Mouse (Mus musculus) heart, embryonic 15.5 days (tissue): ENCODE results near the gene Cygb. TPM values are rescaled to one million over a fixed set of nuclear protein-coding genes. Genes with fewer than 3 reads are reported as not detected.

ENCODE experiments used
- ATAC-seq: fragments of 200-750 bp; cut with Nextera tagmentation; replicated peaks from 2 replicates; pipeline ENCODE4 v1.8.0; 2017; ENCODE audit warnings: low read depth, moderate TSS enrichment; ENCODE audit not compliant: insufficient number of reproducible peaks, insufficient read depth, low FRiP score
- H3K27ac ChIP-seq: fragments of 300-500 bp; sonication (generic); 2 replicates; pipeline ENCODE4 v1.5.1; 2015; ENCODE audit warnings: mild to moderate bottlenecking, inconsistent platforms
- H3K27me3 ChIP-seq: fragments of 300-500 bp; sonication (generic); 2 replicates; pipeline ENCODE4 v1.6.1; 2015; ENCODE audit warnings: inconsistent platforms
- H3K36me3 ChIP-seq: fragments of 300-500 bp; sonication (generic); 2 replicates; pipeline ENCODE4 v1.6.1; 2015; ENCODE audit warnings: mild to moderate bottlenecking, inconsistent platforms
- H3K4me1 ChIP-seq: fragments of 300-500 bp; sonication (generic); replicated peaks from 2 replicates; pipeline ENCODE4 v1.6.1; 2015; ENCODE audit warnings: inconsistent platforms
- H3K4me2 ChIP-seq: fragments of 300-500 bp; sonication (generic); 2 replicates; pipeline ENCODE4 v1.6.1; 2015; ENCODE audit warnings: inconsistent platforms, mild to moderate bottlenecking, moderate library complexity
- H3K4me3 ChIP-seq: fragments of 300-500 bp; sonication (generic); 2 replicates; pipeline ENCODE4 v1.5.1; 2015; ENCODE audit warnings: mild to moderate bottlenecking, inconsistent platforms
- H3K9ac ChIP-seq: fragments of 300-500 bp; sonication (generic); 2 replicates; pipeline ENCODE4 v1.6.1; 2015; ENCODE audit warnings: mild to moderate bottlenecking, inconsistent platforms
- H3K9me3 ChIP-seq: fragments of 300-500 bp; sonication (generic); replicated peaks from 2 replicates; pipeline ENCODE4 v1.6.1; 2016; ENCODE audit warnings: inconsistent platforms
- WGBS: fragments of 180-500 bp; shearing (Covaris S2); methylation state at CpG from one replicate; pipeline ENCODE4 v1.1.7; 2015; ENCODE audit warnings: mixed read lengths; 5-methylcytosine and 5-hydroxymethylcytosine counted together
- polyA plus RNA-seq: library from polyadenylated mRNA; unstranded; fragments of >200 nt; fragmentation: Nextera tagmentation; extraction: Ambion mirVana; gene quantifications from 2 replicates; pipeline ENCODE4 v1.2.1, GENCODE M21; 2015

Cygb gene
- polyA plus RNA-seq, 1 experiment from 2014 or later = 9.1 TPM

DNA sequence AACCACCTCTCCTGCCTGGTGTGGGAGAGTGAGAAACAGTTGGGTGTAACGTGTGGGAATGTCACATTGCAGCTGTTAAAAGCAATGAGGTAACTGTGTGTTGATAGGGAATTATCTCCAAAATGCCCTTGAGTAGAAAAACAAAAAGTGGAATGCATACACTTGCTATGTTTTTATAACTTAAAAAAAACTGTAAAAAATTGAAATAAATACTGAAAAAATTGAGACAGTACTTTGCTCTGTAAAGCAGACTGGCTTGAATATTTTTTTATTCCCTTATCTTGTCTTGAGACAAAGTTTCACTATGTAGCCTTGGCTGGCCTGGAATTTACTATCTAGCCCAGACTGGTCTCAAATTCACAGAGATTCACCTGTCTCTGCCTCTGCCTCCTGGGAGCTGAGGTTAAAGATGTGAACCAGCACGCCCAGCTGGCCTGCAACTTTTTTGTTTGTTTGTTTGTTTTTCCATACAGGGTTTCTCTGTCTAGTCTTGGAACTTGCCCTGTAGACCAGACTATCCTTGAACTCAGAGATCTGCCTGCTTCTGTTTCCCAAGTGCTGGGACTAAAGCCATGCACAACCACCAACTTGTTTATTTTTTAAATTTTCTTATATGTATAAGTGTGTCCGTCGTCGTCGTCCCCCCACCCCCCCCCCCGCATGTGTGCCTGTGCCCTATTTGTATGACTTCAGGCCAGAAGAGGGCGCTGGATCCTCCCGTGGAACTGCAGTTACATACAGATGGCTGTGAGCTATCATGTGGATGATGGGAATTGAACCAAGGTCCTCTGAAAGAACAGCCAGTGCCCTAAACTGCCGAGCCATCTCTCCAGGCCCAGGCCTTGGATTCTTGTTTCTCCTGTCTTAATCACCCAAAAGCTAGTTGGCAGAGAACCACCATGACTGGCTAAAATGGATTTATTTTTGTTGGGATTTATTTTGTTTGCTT lies 26.8 kb downstream of the Cygb start:
- Histone ChIP-seq H3K9ac (no peak overlapping the region), H3K9me3 (no peaks in the 10 kb centered on the region), H3K27ac (peak overlapping the region; percentile 48), H3K4me3 (no peak overlapping the region), H3K36me3 (no peaks in the 10 kb centered on the region), H3K4me2 (no peak overlapping the region), H3K4me1 (peaks cover 55% of the 10 kb centered on the region), H3K27me3 (no peaks in the 10 kb centered on the region)
- WGBS = 43% methylated on average over 10 of the region's 10 CpGs
- no peak for ATAC-seq

DNA sequence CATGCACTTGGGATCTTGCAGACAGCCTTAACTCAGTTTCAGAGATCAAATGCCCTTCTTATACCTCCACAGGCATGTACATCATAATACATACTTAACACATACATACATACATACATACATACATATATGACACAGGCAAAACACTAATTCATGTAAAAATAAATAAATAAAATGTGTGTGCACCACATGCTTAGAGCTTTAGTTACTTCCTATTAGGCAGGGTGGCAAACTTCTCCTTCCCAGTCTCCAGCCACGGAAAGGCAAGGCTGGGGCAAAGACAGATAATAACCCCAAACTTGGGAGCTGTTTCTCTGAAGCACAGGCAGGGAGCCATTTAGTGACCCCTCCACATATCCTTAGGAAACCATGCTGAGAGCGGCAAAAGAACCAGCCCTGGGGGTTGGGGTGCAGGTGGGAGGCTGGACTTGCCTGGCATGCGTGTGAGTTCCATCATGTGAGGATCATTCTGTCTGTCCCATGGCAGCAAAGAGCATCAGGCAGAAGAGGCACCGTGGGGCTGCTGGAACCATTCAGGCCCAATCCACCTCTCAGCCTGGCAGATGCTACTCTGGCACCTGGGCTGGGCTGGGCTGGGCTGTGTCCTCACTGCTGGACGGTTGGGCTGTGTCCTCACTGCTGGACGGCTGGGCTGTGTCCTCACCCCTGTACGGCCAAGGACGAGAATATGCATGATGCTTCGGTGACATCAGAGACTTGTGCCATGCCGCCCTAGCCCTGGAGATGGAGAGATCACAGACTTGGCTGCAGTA lies 27.6 kb downstream of the Cygb start, which contains the start of gene Rhbdf2:
Gene Rhbdf2 (minus strand): TSS at position 721 of the 773 bp plus-strand sequence.
- H3K27me3 ChIP-seq = no peaks in the 10 kb centered on the region
- H3K9ac ChIP-seq = no peak within 1 kb of the TSS
- H3K4me1 ChIP-seq = peaks cover 63% of the 10 kb centered on the region
- H3K9me3 ChIP-seq = no peaks in the 10 kb centered on the region
- peak within 1 kb of the TSS; percentile 48 for H3K27ac ChIP-seq
- ATAC-seq = no peak
- H3K4me3 ChIP-seq = no peak within 1 kb of the TSS
- 39% methylated on average over 10 of the region's 10 CpGs for WGBS
- H3K36me3 ChIP-seq = no peaks in the 10 kb centered on the region
- H3K4me2 ChIP-seq = no peak within 1 kb of the TSS

GRCm38 (mm10) chr11:116625081-116626000 lies 28.8 kb downstream of the Cygb start:
- no peak overlapping the region for H3K4me3 ChIP-seq
- H3K36me3 ChIP-seq = no peaks in the 10 kb centered on the region
- H3K4me1 ChIP-seq = peaks cover 74% of the 10 kb centered on the region
- H3K27ac ChIP-seq = peak overlapping the region; percentile 31; the same call in 1 of the 2 replicates
- H3K27me3 ChIP-seq = no peaks in the 10 kb centered on the region
- H3K4me2 ChIP-seq = peak overlapping the region; percentile 91; the same call in 1 of the 2 replicates
- no peak for ATAC-seq
- H3K9ac ChIP-seq = no peak overlapping the region
- H3K9me3 ChIP-seq = no peaks in the 10 kb centered on the region
- 55% methylated on average over 17 of the region's 17 CpGs for WGBS

- no peaks in the 10 kb centered on the region for H3K9me3 ChIP-seq
- H3K36me3 ChIP-seq = no peaks in the 10 kb centered on the region
- H3K4me3 ChIP-seq = peak overlapping the region; percentile 89
- 11% methylated on average over 42 of the region's 42 CpGs for WGBS
- H3K27me3 ChIP-seq = no peaks in the 10 kb centered on the region
- peak overlapping the region; percentile 66 for H3K27ac ChIP-seq
- ATAC-seq = peak; percentile 65
- H3K9ac ChIP-seq = peak overlapping the region; percentile 90
- peak overlapping the region; percentile 91 for H3K4me2 ChIP-seq
- H3K4me1 ChIP-seq = peaks cover 77% of the 10 kb centered on the region
Observed at GRCm38 (mm10) chr11:116624131-116624832, 29.8 kb downstream of the Cygb start.

DNA sequence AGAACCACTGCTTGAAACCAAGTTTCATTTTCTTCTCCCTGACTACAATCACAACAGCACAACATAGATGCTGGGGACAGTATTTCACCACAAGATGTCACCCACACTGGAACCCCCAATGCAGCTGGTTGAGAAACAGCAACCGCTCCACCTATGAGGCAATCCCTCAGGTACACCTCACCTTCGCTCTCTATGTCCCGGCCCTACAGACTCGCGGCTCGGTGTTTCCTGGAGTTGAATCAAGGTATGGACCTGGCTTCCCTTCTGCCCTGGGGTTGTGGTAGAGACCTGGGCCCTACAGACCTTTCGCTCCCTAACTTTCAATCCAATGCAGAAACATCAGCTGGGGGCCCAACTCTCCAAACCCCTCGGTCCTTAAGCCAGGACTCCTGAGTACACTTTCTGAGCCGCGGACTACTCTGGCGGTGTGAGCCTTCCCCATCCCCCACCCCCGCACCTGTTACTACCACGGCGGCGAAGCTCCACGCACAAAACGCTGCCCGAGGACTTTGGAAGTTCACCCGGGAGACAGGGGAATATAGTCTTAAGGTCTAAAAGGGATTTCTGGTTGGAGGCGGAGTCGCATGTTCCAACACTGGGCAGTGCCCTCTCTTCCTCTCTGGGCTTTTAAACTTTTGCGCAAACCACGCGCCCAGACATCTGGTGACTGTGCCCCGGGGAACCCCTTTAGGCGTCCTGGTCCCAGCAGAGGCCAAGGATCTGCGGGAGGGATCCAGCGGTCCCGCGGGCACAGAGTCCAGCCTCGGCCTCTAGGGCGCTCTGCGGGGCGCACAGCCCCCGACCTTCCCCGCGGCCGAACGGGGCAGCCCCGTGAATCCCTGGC lies 30.6 kb downstream of the Cygb start:
- peak overlapping the region; percentile 90 for H3K9ac ChIP-seq
- peak overlapping the region; percentile 89 for H3K4me3 ChIP-seq
- H3K4me1 ChIP-seq = peaks cover 76% of the 10 kb centered on the region
- H3K9me3 ChIP-seq = no peaks in the 10 kb centered on the region
- ATAC-seq = no peak
- no peaks in the 10 kb centered on the region for H3K36me3 ChIP-seq
- no peaks in the 10 kb centered on the region for H3K27me3 ChIP-seq
- WGBS = 6% methylated on average over 40 of the region's 40 CpGs
- H3K27ac ChIP-seq = peak overlapping the region; percentile 66
- peak overlapping the region; percentile 91 for H3K4me2 ChIP-seq

GRCm38 (mm10) chr11:116621258-116621704 lies 32.8 kb downstream of the Cygb start:
- H3K9me3 ChIP-seq = no peaks in the 10 kb centered on the region
- peak; percentile 33 for ATAC-seq
- H3K4me3 ChIP-seq = peak overlapping the region; percentile 7; the same call in 1 of the 2 replicates
- H3K27ac ChIP-seq = peak overlapping the region; percentile 79
- peaks cover 85% of the 10 kb centered on the region for H3K4me1 ChIP-seq
- H3K9ac ChIP-seq = peak overlapping the region; percentile 6
- WGBS = 8% methylated on average over 6 of the region's 6 CpGs
- peak overlapping the region; percentile 91 for H3K4me2 ChIP-seq
- H3K36me3 ChIP-seq = no peaks in the 10 kb centered on the region
- no peaks in the 10 kb centered on the region for H3K27me3 ChIP-seq

- ATAC-seq = no peak
- Histone ChIP-seq H3K4me2 (peak overlapping the region; percentile 91), H3K4me1 (peaks cover 91% of the 10 kb centered on the region), H3K9ac (no peak overlapping the region; the same call in 1 of the 2 replicates), H3K36me3 (no peaks in the 10 kb centered on the region), H3K27me3 (no peaks in the 10 kb centered on the region), H3K9me3 (no peaks in the 10 kb centered on the region), H3K27ac (peak overlapping the region; percentile 79), H3K4me3 (0 out of 2 replicates have a peak overlapping the region, but pooled peaks have one; percentile 7)
- 56% methylated on average over 10 of the region's 10 CpGs for WGBS
Observed at GRCm38 (mm10) chr11:116620559-116621253, 33.4 kb downstream of the Cygb start.

DNA sequence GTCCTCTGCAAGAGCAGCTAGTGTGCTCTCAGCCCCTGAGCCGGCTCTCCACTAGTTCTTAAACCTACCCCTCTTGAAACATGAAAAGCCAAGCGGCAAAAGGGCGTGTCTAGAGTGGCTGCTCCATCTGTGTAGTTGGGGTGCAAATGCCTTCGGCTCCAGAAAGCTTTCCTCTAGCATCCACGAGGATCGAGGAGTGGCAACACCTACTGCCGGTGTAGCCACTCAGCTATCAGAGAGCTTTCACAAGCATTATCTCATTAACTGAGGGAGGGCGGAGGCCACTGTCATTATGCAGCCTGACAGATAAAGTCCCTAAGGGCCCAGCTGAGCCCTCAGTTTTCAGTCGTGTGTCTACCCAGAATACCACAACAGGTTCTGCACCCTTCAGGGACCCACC lies 34.0 kb downstream of the Cygb start:
- ATAC-seq = no peak
- Histone ChIP-seq H3K9ac (no peak overlapping the region), H3K27ac (peak overlapping the region; percentile 79), H3K9me3 (no peaks in the 10 kb centered on the region), H3K27me3 (no peaks in the 10 kb centered on the region), H3K4me3 (no peak overlapping the region), H3K4me2 (no peak overlapping the region; the same call in 1 of the 2 replicates), H3K4me1 (peaks cover 90% of the 10 kb centered on the region), H3K36me3 (no peaks in the 10 kb centered on the region)
- WGBS = 27% methylated on average over 9 of the region's 9 CpGs

DNA sequence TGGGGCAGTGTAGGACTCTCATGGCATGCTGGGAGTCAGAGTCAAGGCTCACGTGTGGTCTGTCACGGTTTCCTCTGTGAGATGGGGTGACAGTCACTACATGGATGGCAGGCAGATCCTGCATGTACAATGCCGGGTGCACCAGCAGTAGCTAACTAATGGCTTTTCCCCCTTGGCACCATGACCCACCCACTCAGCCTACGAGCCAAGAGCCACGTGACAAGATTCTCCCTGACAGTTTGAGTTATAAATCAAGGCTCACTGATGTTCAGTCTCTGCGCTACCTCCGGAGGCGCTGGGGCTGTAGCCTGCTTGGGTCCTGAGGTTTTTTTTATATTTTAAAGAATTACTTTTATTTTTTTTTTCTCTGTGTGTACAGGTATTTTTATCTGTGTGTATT lies 34.6 kb downstream of the Cygb start:
- 68% methylated on average over 8 of the region's 8 CpGs for WGBS
- peaks cover 90% of the 10 kb centered on the region for H3K4me1 ChIP-seq
- no peaks in the 10 kb centered on the region for H3K27me3 ChIP-seq
- no peak for ATAC-seq
- H3K4me2 ChIP-seq = no peak overlapping the region; the same call in 1 of the 2 replicates
- H3K27ac ChIP-seq = no peak overlapping the region
- H3K9me3 ChIP-seq = no peaks in the 10 kb centered on the region
- no peak overlapping the region for H3K4me3 ChIP-seq
- H3K36me3 ChIP-seq = no peaks in the 10 kb centered on the region
- H3K9ac ChIP-seq = no peak overlapping the region
